Mouse (Mus musculus) monocyte, adult 5-6 weeks (primary cell): Measurements from ENCODE around the gene Zfp445. TPM values are rescaled to one million over a fixed set of nuclear protein-coding genes. Genes with fewer than 3 reads are reported as not detected.
"Not testable (repeated sequence)": the region's sequence is repeated elsewhere in the genome, so short reads cannot be mapped to it uniquely, and the experiment has no call there.

Source experiments
- ATAC-seq: fragments of 153-309, 156-312 bp; replicated peaks from 2 replicates; pipeline ENCODE4 v1.8.0; 2017; ENCODE audit warnings: mild to moderate bottlenecking; ENCODE audit not compliant: low TSS enrichment, insufficient number of reproducible peaks, severe bottlenecking, poor library complexity, low FRiP score
- total RNA-seq: library from RNA; stranded (forward); fragments of 200-1000, 200-491, 200-594 nt; gene quantifications from 3 replicates; pipeline ENCODE4 v1.2.3, GENCODE M21; 2017

The Zfp445 gene
- 75.8 to 125 TPM (median 95.0 TPM) in 3 replicates for total RNA-seq

GRCm38 (mm10) chr9:122865697-122866166 lies at the start of gene Zfp445:
Gene Zfp445 (minus strand): TSS chr9:122866006.
- ATAC-seq: peak; percentile 95

GRCm38 (mm10) chr9:122902717-122903535 lies 37.1 kb upstream of the Zfp445 start:
- no peak for ATAC-seq

- no peak for ATAC-seq
These were observed 35.2 kb upstream of the Zfp445 start for GRCm38 (mm10) chr9:122901047-122901446.

- peak; percentile 62 for ATAC-seq
These were observed 20.8 kb upstream of the Zfp445 start for GRCm38 (mm10) chr9:122886372-122887179.

- no peak for ATAC-seq
These were observed 19.6 kb upstream of the Zfp445 start, which contains the start of gene Zkscan7 for GRCm38 (mm10) chr9:122885385-122885784. Gene Zkscan7 (plus strand): TSS chr9:122885685.

- no peak for ATAC-seq
These were observed 9.3 kb upstream of the Zfp445 start for GRCm38 (mm10) chr9:122875145-122875544.

GRCm38 (mm10) chr9:122874653-122875052 lies 8.8 kb upstream of the Zfp445 start:
- no peak for ATAC-seq

GRCm38 (mm10) chr9:122872595-122872994 lies 6.8 kb upstream of the Zfp445 start:
- ATAC-seq: no peak

- ATAC-seq: no peak
These were observed 386 bp upstream of the Zfp445 start for GRCm38 (mm10) chr9:122866192-122866591.

- ATAC-seq: no peak
These were observed 958 bp downstream of the Zfp445 start for GRCm38 (mm10) chr9:122864848-122865247.

GRCm38 (mm10) chr9:122863731-122864130 lies 2.1 kb downstream of the Zfp445 start:
- ATAC-seq: no peak

- no peak for ATAC-seq
These were observed 5.1 kb downstream of the Zfp445 start for GRCm38 (mm10) chr9:122860752-122861151.

GRCm38 (mm10) chr9:122856716-122857115 lies 9.1 kb downstream of the Zfp445 start:
- no peak for ATAC-seq

- ATAC-seq: no peak
These were observed 10.2 kb downstream of the Zfp445 start for GRCm38 (mm10) chr9:122855617-122856016.

- not testable (repeated sequence) for ATAC-seq
These were observed 10.7 kb downstream of the Zfp445 start for GRCm38 (mm10) chr9:122855141-122855540.

- ATAC-seq: no peak
These were observed 11.3 kb downstream of the Zfp445 start for GRCm38 (mm10) chr9:122854526-122854925.

GRCm38 (mm10) chr9:122847811-122848311 lies 17.9 kb downstream of the Zfp445 start:
- not testable (repeated sequence) for ATAC-seq

GRCm38 (mm10) chr9:122846156-122846555 lies 19.6 kb downstream of the Zfp445 start:
- ATAC-seq: no peak

- ATAC-seq: no peak
These were observed 20.2 kb downstream of the Zfp445 start for GRCm38 (mm10) chr9:122845621-122846020.
